Mouse (Mus musculus) spleen, adult 2 months (tissue): ENCODE measurements around the gene Mpnd. TPM values are rescaled to one million over a fixed set of nuclear protein-coding genes. Genes with fewer than 3 reads are reported as not detected.

ENCODE experiments used
- DNase-seq, 2 experiments: peaks; one replicate each; pipeline versions ENCODE4 v3.0.0 to v3.0.0-alpha.2; 2012 to 2021; ENCODE audit warnings: low spot score in 2 of 2, low read depth in 1 of 2
- H3K27ac ChIP-seq: fragments of 200-500 bp; 2 replicates; pipeline ENCODE4 v1.5.1; 2012; ENCODE audit warnings: low read length, inconsistent platforms; ENCODE audit not compliant: insufficient read depth
- H3K27me3 ChIP-seq: fragments of 200-500 bp; 2 replicates; pipeline ENCODE4 v1.6.1; 2012; ENCODE audit warnings: mild to moderate bottlenecking, moderate library complexity, low read length, inconsistent platforms; ENCODE audit not compliant: control insufficient read depth, insufficient read depth
- H3K36me3 ChIP-seq: fragments of 200-500 bp; 2 replicates; pipeline ENCODE4 v1.6.1; 2012; ENCODE audit warnings: mild to moderate bottlenecking, low read length, inconsistent platforms; ENCODE audit not compliant: control insufficient read depth, insufficient read depth
- H3K4me1 ChIP-seq: fragments of 200-500 bp; 2 replicates; pipeline ENCODE4 v1.6.1; 2011; ENCODE audit warnings: inconsistent platforms; ENCODE audit not compliant: control insufficient read depth, insufficient read depth, insufficient read length
- H3K4me3 ChIP-seq: fragments of 200-500 bp; 2 replicates; pipeline ENCODE4 v1.5.1; 2011; ENCODE audit warnings: mild to moderate bottlenecking, inconsistent platforms; ENCODE audit not compliant: insufficient read depth, insufficient read length; ENCODE audit errors: extremely low read depth
- CTCF ChIP-seq: fragments of 200-500 bp; IDR thresholded peaks from 2 replicates; pipeline ENCODE4 v1.5.1; 2011; ENCODE audit warnings: mild to moderate bottlenecking, inconsistent platforms; ENCODE audit not compliant: insufficient read depth, insufficient read length, insufficient replicate concordance; ENCODE audit errors: extremely low read depth
- POLR2A ChIP-seq: fragments of 200-500 bp; IDR thresholded peaks from 2 replicates; pipeline ENCODE4 v1.6.1; 2011; ENCODE audit warnings: low read depth, low read length, inconsistent platforms
- WGBS: fragments of 180-500 bp; shearing (Covaris S2); methylation state at CpG from one replicate; pipeline ENCODE4 v1.1.7; 2018; 5-methylcytosine and 5-hydroxymethylcytosine counted together
- polyA plus RNA-seq: library from polyadenylated mRNA; depleted of rRNA; stranded (reverse); fragments of >200 nt; gene quantifications from 2 replicates; pipeline ENCODE4 v1.2.3, GENCODE M21; 2012

Mpnd gene
- polyA plus RNA-seq, 1 experiment: 76.7 TPM

DNA sequence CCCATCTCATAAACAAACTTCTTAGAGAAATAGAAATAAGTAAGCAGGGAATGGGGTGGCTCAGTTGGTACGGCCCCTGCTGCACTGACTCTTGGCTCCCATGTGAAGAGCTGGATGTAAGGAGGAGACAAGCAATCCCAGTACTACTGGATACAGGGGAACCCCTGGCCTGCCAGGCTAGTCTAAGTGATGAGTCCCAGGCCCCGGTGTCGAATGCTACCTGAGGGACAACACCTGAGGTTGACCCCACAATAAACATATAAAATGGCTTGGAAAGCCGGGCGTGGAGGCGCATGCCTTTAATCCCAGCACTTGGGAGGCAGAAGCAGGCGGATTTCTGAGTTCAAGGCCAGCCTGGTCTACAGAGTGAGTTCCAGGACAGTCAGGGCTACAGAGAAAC, 25.9 kb downstream of the Mpnd start:
- Histone ChIP-seq H3K27me3 (no peaks in the 10 kb centered on the region), H3K36me3 (0 out of 2 replicates have a peak, but pooled peaks cover 2% of the 10 kb centered on the region), H3K4me3 (no peak overlapping the region), H3K27ac (no peak overlapping the region), H3K4me1 (peaks cover 38% of the 10 kb centered on the region; the same call in 1 of the 2 replicates)
- no peak for DNase-seq
- TF ChIP-seq POLR2A: no peak
- TF ChIP-seq CTCF: no peak
- 79% methylated on average over 7 of the region's 7 CpGs for WGBS

GRCm38 (mm10) chr17:56032127-56032733, 26.7 kb downstream of the Mpnd start:
- peak overlapping the region; percentile 55 for H3K27ac ChIP-seq
- TF ChIP-seq POLR2A (no peak), CTCF (no peak)
- WGBS: 65% methylated on average over 6 of the region's 6 CpGs
- no peaks in the 10 kb centered on the region for H3K27me3 ChIP-seq
- H3K36me3 ChIP-seq: 0 out of 2 replicates have a peak, but pooled peaks cover 2% of the 10 kb centered on the region
- no peak for DNase-seq
- peaks cover 38% of the 10 kb centered on the region; the same call in 1 of the 2 replicates for H3K4me1 ChIP-seq
- H3K4me3 ChIP-seq: no peak overlapping the region

DNA sequence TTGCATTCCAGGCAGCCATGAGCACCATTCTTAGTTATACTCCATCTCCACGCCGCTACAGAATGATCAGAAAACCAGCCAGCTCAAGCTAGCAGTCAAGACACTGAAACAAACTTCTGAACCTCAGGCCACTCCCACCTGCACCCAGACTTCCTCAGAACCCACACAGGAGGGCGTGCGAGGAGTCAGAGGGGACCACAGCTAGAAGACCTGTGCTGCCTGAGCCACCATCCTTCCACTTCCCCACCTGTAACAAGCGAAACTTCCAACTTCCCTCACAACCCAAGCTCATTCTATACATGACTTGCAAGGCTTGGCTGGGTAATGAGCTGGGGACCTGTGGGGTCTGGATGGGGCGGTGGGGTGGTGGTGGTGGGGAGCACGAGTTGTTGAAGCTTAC, 27.3 kb downstream of the Mpnd start:
- 14% methylated on average over 7 of the region's 7 CpGs for WGBS
- Histone ChIP-seq H3K27me3 (no peaks in the 10 kb centered on the region), H3K27ac (peak overlapping the region; percentile 15; the same call in 1 of the 2 replicates), H3K4me1 (peaks cover 35% of the 10 kb centered on the region; the same call in 1 of the 2 replicates), H3K36me3 (0 out of 2 replicates have a peak, but pooled peaks cover 2% of the 10 kb centered on the region), H3K4me3 (no peak overlapping the region)
- TF ChIP-seq POLR2A (no peak), CTCF (no peak)
- peak in 1 of 2 experiments; percentile 67 for DNase-seq

DNA sequence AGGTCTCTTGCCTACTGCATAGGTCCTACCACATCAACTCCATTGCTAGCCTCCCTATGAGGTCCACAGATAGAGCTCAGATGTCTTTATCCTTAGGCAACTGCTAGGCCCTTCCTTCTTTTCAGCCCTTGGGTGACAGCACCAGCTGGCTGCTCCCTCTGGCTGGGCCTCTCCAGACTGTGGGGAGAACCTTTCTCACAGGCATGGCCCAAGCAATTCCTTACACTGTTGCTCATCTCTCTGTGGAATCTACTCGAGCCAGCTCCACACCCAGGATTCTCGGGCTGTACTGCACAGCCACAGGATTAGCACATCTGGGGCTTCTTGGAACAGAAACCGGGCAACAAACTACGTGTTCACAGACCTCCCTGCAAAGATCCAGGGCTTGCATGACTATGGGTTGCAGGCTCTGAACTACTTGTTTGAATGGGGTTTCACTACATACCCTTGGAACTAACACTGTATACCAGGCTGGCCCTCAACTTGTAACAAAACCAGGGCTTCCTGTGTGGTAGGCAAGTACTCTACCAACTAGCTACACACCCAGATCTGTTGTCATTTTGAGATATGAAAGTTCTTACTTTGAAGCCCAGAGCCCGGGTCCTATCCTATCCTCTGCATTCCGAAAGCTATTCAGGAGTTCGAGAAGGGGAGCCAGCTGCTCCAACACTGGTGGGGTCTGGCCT, 28.7 kb downstream of the Mpnd start:
- 74% methylated on average over 7 of the region's 7 CpGs for WGBS
- Histone ChIP-seq H3K27me3 (no peaks in the 10 kb centered on the region), H3K4me1 (peaks cover 35% of the 10 kb centered on the region; the same call in 1 of the 2 replicates), H3K36me3 (no peaks in the 10 kb centered on the region), H3K4me3 (peak overlapping the region; percentile 29; the same call in 1 of the 2 replicates), H3K27ac (peak overlapping the region; percentile 82)
- no peak for TF ChIP-seq POLR2A
- no peak for TF ChIP-seq CTCF
- no peak for DNase-seq

DNA sequence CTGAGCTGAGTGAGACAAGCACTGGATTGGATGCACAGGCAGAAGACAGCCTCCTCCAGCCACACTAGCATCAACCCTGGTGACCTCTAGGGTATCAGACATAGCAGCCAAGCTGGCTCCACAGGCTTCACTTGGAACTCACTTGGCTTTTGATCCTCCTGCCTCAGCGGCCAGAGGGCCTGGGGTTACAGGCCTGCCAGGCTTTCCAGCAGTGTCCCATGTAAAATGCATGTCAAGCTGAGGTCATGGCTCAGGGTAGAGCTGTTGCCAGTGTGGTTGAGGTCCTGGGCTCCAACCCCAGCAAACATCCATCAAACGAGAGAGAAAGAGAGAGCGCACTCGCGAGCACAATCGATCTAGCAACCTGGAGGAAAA, 29.2 kb downstream of the Mpnd start:
- Histone ChIP-seq H3K27me3 (no peaks in the 10 kb centered on the region), H3K4me1 (peaks cover 35% of the 10 kb centered on the region; the same call in 1 of the 2 replicates), H3K36me3 (no peaks in the 10 kb centered on the region), H3K27ac (peak overlapping the region; percentile 82), H3K4me3 (peak overlapping the region; percentile 29; the same call in 1 of the 2 replicates)
- TF ChIP-seq CTCF (no peak), POLR2A (no peak)
- 66% methylated on average over 6 of the region's 6 CpGs for WGBS
- DNase-seq: no peak

GRCm38 (mm10) chr17:56035216-56035615, 29.7 kb downstream of the Mpnd start:
- no peak for DNase-seq
- peaks cover 33% of the 10 kb centered on the region; the same call in 1 of the 2 replicates for H3K4me1 ChIP-seq
- peak overlapping the region; percentile 29 for H3K4me3 ChIP-seq
- 67% methylated on average over 4 of the region's 4 CpGs for WGBS
- peak overlapping the region; percentile 82 for H3K27ac ChIP-seq
- no peak for TF ChIP-seq POLR2A
- no peak for TF ChIP-seq CTCF
- no peaks in the 10 kb centered on the region for H3K36me3 ChIP-seq
- no peaks in the 10 kb centered on the region for H3K27me3 ChIP-seq
